Mouse (Mus musculus) left cerebral cortex, postnatal 10 days (tissue): Measurements from ENCODE around the gene Itpr2. TPM values are rescaled to one million over a fixed set of nuclear protein-coding genes. Genes with fewer than 3 reads are reported as not detected.

ENCODE experiments used
- DNase-seq, 2 experiments: peaks; one replicate each; pipeline ENCODE4 v3.0.0; 2021 to 2022; ENCODE audit warnings: low spot score in 2 of 2, mixed read lengths in 1 of 2; ENCODE audit errors: extremely low spot score in 1 of 2
- intact Hi-C: fragments of 180-260 bp; cut with DNase I; formaldehyde crosslinking; loops from one replicate; pipeline ENCODE4 v1.15.1; 2025
- total RNA-seq, 2 experiments: library from RNA; stranded (reverse); gene quantifications; 2 replicates each; pipeline ENCODE4 v1.2.3; 2021

The Itpr2 gene
- total RNA-seq, 2 experiments from 2014 or later = 17.0 to 19.3 TPM

DNA sequence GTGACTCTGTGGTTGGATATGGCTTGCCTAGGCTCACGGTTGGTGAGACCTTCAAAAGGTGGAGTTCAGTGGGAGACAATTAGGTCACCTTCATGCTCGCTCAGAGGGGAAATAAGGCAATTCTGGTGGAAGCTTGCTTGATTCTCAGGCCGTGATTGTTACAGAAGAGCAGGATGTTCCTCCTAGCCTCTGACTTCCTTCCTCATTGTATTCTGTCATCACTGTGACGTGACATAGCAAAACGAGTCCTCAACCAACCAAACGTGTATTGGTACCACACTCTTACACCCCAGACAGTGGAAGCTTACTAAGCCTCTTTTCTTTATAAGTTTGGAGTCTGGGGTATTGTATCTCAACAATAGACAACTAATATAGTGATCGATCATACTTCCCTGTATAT is 64.0 kb downstream of the Itpr2 start:
- DNase-seq = no peak
- intact Hi-C loops = no loop called here

DNA sequence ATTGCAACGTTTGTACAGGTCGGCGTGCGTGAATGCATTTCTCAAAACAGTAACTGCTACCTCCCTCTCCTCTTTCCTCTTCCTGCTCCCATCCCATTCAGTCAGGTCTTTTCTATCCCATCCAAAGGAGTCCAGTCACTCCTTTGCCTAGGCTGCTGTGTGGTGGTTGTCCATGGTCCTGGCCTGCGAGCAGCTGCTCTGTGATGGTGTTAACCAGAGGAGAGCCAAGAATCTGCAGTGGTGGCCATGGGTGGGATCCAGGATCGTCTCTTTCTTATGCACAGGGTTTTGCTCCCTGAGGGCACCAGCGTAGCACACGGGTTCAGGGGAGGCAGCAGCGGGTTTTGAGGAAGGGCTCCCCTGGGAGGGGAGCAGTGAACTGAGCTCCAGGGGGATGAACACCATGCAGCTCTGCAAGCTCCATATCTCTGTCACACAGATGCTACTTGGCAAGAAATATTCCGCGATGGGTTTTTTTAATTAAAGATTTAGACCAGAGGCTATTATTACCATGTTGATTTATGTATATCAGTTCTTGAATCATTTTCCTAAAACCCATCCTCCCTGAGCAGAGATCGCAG is 65.0 kb downstream of the Itpr2 start:
- DNase-seq = no peak
- intact Hi-C loops = no loop called here

DNA sequence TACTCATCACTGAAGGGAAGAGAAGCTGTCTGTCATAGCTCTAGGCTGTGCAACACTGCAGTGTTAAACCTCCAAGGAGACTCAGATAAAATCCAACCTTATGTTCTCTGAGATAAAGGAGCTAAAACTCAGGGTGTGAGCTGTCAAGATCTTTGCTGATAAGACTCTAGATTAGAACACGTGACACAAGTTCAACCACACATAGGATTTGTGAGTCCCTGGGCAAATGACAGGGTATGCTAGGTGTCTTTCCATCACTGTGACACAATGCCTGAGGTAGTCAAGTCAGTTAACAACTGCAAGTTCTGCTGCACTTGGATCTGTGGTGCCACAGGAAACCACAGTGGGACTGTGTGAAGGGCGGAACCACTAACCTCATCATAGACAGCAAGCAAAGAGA is 67.8 kb downstream of the Itpr2 start:
- no peak for DNase-seq
- intact Hi-C loops = no loop called here

DNA sequence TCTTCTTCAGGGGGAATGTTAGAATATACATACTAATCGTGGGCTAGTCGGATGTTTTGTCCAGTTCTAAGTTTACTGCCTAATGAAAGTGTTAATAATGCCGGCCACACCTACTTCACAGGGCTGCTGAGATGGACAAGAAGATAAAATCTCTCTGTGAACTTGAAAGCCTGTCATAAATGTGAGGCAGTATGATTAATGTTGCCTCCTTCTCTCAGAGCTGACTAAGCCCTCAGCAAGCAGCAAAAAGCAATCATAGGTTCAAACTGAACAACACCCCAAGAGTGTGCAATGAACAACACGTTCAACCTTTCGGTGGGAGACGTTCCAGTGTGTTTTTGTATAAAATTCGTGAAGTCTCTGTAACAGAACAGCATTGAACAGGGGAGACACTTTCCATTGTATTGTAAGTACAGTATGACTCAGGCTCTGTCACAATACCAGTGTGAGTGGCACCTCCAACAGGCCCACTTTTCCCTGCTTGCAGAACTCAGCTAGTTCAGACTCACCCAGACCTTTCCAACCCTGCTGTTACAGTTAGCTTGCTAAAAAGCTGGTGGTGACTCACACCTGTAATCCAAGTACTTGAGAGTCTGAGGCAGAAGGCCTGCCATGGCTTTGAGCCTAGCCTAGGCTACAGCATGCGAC is 69.7 kb downstream of the Itpr2 start:
- intact Hi-C loops = no loop called here
- no peak for DNase-seq

DNA sequence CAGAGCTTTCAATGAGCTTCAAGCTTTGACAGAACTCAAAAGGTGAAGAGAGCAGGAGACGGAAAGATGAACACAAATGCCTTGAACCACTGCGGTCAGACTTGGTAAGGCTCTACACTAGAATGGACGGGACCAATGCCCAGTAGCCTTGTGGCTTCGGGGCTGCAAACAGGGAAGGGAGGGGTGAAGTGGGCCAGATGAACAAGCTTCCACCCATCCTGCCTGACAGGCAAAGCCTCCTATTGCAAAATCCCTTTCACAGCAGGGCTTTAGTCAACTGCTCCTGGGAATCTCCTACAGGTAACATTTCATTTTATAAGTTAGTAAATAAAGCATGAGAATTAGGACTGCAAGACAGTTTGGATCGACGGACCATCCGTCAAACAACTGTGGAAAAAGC is 70.2 kb downstream of the Itpr2 start:
- intact Hi-C loops = no loop called here
- no peak for DNase-seq

DNA sequence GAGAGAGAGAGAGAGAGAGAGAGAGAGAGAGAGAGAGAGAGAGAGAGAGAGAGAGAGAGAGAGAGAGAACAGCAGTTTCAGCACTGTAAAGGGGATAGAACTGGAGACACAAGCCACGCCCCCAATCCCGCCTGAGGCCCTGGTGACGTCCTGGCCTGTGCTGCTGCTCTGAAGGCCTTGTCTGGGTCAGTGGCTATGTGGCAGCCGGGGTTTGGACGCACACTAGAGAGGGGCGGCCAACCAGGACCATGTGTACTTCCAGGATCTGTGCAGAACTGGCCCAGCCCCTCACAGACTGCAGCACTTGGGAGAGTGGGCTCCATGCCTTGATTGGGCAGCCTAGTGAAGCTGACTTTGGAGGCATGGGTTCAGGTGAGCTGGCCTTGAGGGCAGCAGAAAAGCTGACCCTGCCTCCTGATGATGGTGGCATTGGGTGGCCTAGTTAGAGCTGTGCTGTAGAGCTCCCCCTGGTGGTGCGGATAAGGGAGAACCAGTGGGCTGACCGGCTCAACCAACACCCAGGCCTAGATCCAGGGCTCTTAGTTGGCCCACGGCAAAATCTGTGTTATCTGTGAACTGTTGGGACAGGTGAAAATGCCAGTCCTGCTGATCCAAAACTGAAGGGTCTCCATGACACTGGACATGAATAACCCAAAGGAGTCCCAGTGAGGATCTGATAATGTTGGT is 72.2 kb downstream of the Itpr2 start:
- intact Hi-C loops = no loop called here
- peak in 1 of 2 experiments; percentile 36 for DNase-seq

GRCm38 (mm10) chr6:146424778-146425177 is 77.2 kb downstream of the Itpr2 start:
- DNase-seq = no peak
- intact Hi-C loops = no loop called here

DNA sequence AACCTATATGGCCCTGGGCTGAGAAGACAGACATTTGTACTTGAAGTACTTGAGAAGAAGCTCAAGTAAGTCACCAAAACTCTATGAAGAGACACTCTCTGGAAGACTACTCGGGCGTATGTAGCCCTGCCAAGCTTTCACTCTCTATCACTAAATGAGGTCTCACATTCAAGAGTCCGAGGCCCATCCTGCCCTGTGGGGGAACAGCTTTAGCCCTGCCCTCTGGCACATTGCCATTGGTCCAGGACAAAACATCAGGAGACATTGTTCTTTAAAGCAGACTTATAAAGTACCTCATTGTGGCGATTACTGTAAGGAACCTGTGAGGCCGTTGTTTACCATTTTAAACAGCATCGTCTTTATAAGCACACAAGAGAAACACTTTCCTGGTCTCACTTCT is 77.7 kb downstream of the Itpr2 start:
- peak in 1 of 2 experiments; percentile 43 for DNase-seq
- intact Hi-C loops = no loop called here

GRCm38 (mm10) chr6:146420718-146421117 is 81.3 kb downstream of the Itpr2 start:
- intact Hi-C loops = no loop called here

GRCm38 (mm10) chr6:146416461-146416860 is 85.6 kb downstream of the Itpr2 start:
- no peak for DNase-seq
- intact Hi-C loops = no loop called here

More at GRCm38 (mm10) chr6:146420718-146421117, 81.3 kb downstream of the Itpr2 start:
- DNase-seq = no peak

GRCm38 (mm10) chr6:146414094-146414493 is 87.9 kb downstream of the Itpr2 start:
- intact Hi-C loops = loop anchor here (5.0 kb wide), 2 partner anchors 88 to 1052 kb away; partner anchors contain the start of gene Itpr2
- DNase-seq = no peak

- intact Hi-C loops = loop anchor here (5.0 kb wide), 2 partner anchors 91 to 1049 kb away; partner anchors contain the start of gene Itpr2
- DNase-seq = no peak
These were observed 90.5 kb downstream of the Itpr2 start for GRCm38 (mm10) chr6:146411446-146412070.

DNA sequence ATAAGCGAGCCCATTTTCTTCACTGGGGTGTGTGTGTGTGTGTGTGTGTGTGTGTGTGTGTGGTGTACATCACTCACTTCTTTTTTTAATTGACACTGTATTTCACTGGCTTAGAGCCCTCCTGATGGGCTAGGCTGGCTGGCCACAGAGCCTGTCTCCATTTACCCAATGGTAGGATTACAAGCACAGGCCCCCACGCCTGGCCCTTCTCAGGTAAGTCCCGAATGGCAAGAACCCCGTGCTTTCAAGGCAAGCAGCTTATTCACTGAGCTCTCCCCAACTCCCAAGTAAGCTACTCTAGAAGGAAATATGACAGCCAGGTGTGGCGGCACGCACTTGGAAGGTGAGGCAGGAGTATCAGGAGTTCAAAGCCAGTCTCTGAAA is 91.6 kb downstream of the Itpr2 start:
- DNase-seq = peak in 1 of 2 experiments; percentile 18
- intact Hi-C loops = loop anchor here (5.0 kb wide), 2 partner anchors 92 to 1048 kb away; partner anchors contain the start of gene Itpr2

- DNase-seq = peak; percentile 74 to 87
- intact Hi-C loops = loop anchor here (5.0 kb wide), 3 partner anchors 92 to 1048 kb away; partner anchors contain the start of gene Itpr2
These were observed 92.2 kb downstream of the Itpr2 start for GRCm38 (mm10) chr6:146409692-146410426.

DNA sequence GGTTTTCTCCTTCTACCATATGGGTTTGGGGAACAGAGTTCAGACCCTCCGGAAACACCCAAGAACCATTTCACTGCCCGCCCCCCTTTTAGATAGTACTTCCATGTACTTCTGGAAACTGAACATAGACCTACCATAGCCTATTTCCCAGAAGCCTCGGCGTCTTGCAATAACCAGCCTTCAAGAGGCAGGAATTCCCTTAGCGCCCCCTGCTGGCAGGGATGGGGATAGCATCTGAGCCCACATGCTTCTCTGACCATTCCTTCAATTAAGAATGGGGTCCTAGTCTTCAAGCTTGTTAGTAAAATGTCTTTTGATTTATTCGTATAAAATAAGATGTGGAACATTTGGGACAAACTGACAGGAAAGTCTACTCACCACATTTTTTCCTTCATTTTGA is 96.6 kb downstream of the Itpr2 start:
- intact Hi-C loops = loop anchor here (5.0 kb wide), 1 partner anchor 573 kb away; no protein-coding TSS in a partner anchor
- DNase-seq = peak in 1 of 2 experiments; percentile 48

DNA sequence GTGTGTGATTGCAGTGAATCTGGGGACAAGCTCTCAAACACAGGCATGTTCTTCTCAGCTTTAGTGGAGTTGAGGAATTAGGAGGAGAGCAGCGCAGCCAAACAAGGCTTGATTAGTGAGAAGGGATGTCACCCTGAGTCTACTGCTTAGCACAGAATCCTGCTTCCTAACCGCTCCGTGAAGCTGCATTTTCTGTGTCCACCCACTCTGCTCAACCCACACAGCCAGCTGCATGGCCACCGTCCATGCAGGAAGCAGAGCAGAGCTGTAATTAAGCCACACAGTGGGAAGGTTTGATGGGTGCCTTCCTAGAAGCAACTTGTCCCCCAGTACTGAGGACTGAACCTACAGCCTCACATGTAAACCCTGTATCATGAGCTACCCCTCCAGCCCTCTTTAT is 97.1 kb downstream of the Itpr2 start:
- DNase-seq = no peak
- intact Hi-C loops = loop anchor here (5.0 kb wide), 2 partner anchors 123 to 573 kb away; no protein-coding TSS in a partner anchor

DNA sequence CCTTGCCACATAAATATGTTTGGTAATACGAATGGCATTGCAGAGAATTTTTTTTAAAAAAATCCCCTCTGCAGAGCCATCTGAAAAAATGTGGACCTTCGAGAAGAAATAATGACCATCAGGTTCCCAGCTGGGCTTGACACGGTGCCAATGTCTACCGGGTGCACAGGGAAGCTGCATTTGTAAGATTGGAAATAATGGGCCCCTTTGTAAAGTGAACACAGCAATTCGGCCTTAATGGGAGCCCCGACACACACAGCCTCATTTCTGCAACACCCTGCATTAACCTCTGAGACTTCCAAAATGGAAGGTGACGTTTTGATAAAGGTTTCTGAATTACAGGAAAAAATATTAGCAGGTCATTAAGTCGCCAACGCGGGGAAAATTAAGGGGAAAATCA is 97.9 kb downstream of the Itpr2 start:
- peak in 1 of 2 experiments; percentile 54 for DNase-seq

DNA sequence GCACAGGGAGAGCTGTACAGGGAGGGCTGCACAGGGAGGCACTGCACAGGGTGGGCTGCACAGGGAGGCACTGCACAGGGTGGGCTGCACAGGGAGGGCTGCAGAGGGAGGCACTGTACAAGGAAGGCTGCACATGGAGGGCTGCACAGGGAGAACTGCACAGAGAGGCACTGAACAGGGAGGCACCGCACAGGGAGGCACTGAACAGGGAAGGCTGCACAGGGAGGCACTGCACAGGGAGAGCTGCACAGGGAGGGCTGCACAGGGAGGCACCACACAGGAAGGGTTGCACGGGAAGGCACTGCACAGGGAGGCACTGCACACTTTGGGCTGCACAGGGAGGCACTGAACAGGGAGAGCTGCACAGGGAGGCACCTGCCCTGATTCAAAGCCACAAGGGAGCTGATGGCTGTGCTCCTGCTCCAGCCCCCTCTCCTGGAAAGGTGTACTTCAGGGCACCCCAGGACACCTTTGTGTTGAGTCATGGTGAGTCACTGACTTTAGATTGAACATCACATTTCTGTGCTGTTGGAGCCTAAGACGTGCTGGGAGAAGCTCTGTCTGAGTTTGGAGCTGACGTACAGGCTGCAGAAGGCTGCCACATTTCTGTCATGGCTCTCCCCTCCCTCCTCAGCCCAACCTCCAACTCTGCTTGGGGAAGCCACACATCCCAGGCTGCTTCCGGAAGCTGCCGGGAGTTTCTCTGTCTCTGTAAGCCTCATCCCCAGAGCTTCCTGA is 98.9 kb downstream of the Itpr2 start:
- intact Hi-C loops = loop anchor here (5.0 kb wide), 1 partner anchor 121 kb away; no protein-coding TSS in a partner anchor
- peak in 1 of 2 experiments; percentile 32 for DNase-seq

More for the DNA sequence above, 97.9 kb downstream of the Itpr2 start:
- intact Hi-C loops = loop anchor here (5.0 kb wide), 1 partner anchor 122 kb away; no protein-coding TSS in a partner anchor
